Mouse (Mus musculus) C2C12 (cell line): ENCODE measurements around the gene Lce3d. TPM values are rescaled to one million over a fixed set of nuclear protein-coding genes. Genes with fewer than 3 reads are reported as not detected.

Source experiments
- H3K27me3 ChIP-seq: one replicate; pipeline ENCODE4 v1.6.1; 2011; ENCODE audit not compliant: control insufficient read depth, insufficient read depth, insufficient read length
- H3K36me3 ChIP-seq: one replicate; pipeline ENCODE4 v1.6.1; 2011; ENCODE audit not compliant: control insufficient read depth, insufficient read depth
- H3K4me3 ChIP-seq: one replicate; pipeline ENCODE4 v1.5.1; 2011; ENCODE audit warnings: mild to moderate bottlenecking, control low read depth; ENCODE audit not compliant: poor library complexity, insufficient read depth, severe bottlenecking
- H3K79me2 ChIP-seq: one replicate; pipeline ENCODE4 v1.6.1; 2011; ENCODE audit not compliant: control insufficient read depth, insufficient read depth
- H3K79me3 ChIP-seq: one replicate; pipeline ENCODE4 v1.6.1; 2011; ENCODE audit warnings: low read depth, control low read depth
- H3ac ChIP-seq: one replicate; pipeline ENCODE3; 2011; ENCODE audit warnings: low read depth; ENCODE audit not compliant: control insufficient read depth, insufficient read length
- CEBPB ChIP-seq: IDR thresholded peaks from one replicate; pipeline ENCODE4 v1.6.1; 2011; ENCODE audit warnings: low read depth, mild to moderate bottlenecking, control low read depth, moderate library complexity
- CTCF ChIP-seq: IDR thresholded peaks from one replicate; pipeline ENCODE4 v1.5.1; 2011; ENCODE audit not compliant: control insufficient read depth, insufficient read depth, insufficient read length
- FOSL1 ChIP-seq: IDR thresholded peaks from one replicate; pipeline ENCODE4 v1.8.0; 2011; ENCODE audit warnings: mild to moderate bottlenecking, low read length; ENCODE audit not compliant: poor library complexity, insufficient read depth, severe bottlenecking
- MAX ChIP-seq: IDR thresholded peaks from one replicate; pipeline ENCODE4 v1.6.1; 2011; ENCODE audit warnings: mild to moderate bottlenecking, control low read depth
- MYOD1 ChIP-seq: IDR thresholded peaks from one replicate; pipeline ENCODE4 v1.6.1; 2011; ENCODE audit warnings: low read depth; ENCODE audit not compliant: control insufficient read depth, insufficient read length
- MYOG ChIP-seq: IDR thresholded peaks from one replicate; pipeline ENCODE4 v1.6.1; 2011; ENCODE audit not compliant: control insufficient read depth, insufficient read length; ENCODE audit errors: extremely low read depth
- USF1 ChIP-seq: IDR thresholded peaks from one replicate; pipeline ENCODE4 v1.6.1; 2011; ENCODE audit warnings: low read depth, mild to moderate bottlenecking, control low read depth, moderate library complexity
- polyA plus RNA-seq: library from polyadenylated mRNA; unstranded; fragments of >200 nt; fragmentation: generic; extraction: Trizol; gene quantifications from one replicate; pipeline ENCODE4 v1.2.1, GENCODE M21; 2012; ENCODE audit warnings: missing spikeins

The Lce3d gene
- polyA plus RNA-seq, 1 experiment: not detected

DNA sequence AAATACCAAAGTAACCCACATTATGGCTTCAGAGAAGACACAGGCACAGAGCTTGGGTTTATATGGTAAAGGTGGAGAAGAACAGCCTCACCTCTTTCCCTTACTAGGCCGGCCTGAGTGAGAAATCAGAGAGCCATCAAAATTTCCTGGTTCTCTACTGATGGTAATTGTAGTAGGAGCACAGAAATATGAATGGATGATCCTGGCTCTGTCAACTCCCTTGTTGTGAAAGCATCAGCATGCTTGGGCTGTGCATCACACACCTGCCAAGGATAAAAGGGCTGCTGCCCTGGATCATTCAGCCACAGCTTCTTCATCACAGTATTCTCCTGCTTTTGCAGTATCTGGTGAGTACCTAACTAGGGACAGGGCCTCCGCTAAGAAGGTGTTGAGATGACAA lies 9.6 kb downstream of the Lce3d start, which contains the start of gene Lce3e:
Gene Lce3e (plus strand): TSS at position 301 of the 400 bp plus-strand sequence.
- Histone ChIP-seq H3K79me2 (no peaks in the 10 kb centered on the region), H3K36me3 (no peaks in the 10 kb centered on the region), H3ac (no peak within 1 kb of the TSS), H3K4me3 (no peak within 1 kb of the TSS), H3K27me3 (no peaks in the 10 kb centered on the region), H3K79me3 (no peaks in the 10 kb centered on the region)
- TF ChIP-seq MYOG (no peak), CTCF (no peak), MAX (no peak), USF1 (no peak), MYOD1 (no peak), FOSL1 (no peak), CEBPB (no peak)

DNA sequence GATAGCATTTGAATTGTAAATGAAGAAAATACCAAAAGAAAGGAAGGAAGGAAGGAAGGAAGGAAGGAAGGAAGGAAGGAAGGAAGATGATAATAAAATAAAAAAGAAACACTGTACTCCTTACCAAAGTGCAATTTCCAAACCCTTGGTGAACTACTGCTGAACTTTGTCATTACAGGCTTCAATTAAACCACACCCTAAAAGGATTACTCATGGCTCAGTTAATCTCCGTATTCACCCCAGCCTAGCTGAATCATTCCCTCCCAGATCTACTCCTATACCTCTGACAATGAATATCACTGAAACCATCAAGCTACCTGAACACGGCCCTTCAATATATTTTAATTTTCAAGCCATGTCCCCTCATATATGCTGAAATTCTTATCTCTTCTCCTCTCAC lies 21.3 kb downstream of the Lce3d start:
- H3K79me3 ChIP-seq: no peaks in the 10 kb centered on the region
- no peaks in the 10 kb centered on the region for H3K27me3 ChIP-seq
- no peak overlapping the region for H3K4me3 ChIP-seq
- no peak for TF ChIP-seq MYOG
- TF ChIP-seq CEBPB: no peak
- no peak for TF ChIP-seq USF1
- TF ChIP-seq MYOD1: no peak
- H3K79me2 ChIP-seq: no peaks in the 10 kb centered on the region
- H3K36me3 ChIP-seq: no peaks in the 10 kb centered on the region
- no peak overlapping the region for H3ac ChIP-seq

DNA sequence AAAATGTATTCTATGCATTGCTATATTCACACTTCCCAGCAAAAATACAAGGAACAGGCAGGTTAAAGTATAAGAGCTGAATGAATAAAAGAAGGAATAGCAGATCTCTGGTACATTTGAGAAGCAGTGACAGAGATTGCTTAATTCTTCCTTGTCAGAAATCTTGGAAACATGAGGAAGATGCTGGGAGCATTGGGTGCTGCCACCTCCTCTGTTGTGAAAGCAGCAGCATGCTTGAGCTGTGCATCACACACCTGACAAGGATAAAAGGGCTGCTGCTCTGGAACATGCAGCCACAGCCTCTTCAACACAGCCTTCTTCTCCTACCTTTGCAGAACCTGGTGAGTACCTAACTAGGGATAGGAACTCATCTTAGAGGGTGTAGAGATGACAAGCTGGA lies 34.7 kb downstream of the Lce3d start, which contains the start of gene Lce3f:
Gene Lce3f (plus strand): TSS at position 301 of the 400 bp plus-strand sequence.
- Histone ChIP-seq H3K79me2 (no peaks in the 10 kb centered on the region), H3K79me3 (no peaks in the 10 kb centered on the region), H3K4me3 (no peak within 1 kb of the TSS), H3ac (no peak within 1 kb of the TSS), H3K36me3 (no peaks in the 10 kb centered on the region), H3K27me3 (no peaks in the 10 kb centered on the region)
- no peak for TF ChIP-seq CTCF
- no peak for TF ChIP-seq USF1
- no peak for TF ChIP-seq MAX
- TF ChIP-seq CEBPB: no peak
- TF ChIP-seq MYOG: no peak
- TF ChIP-seq FOSL1: no peak
- no peak for TF ChIP-seq MYOD1

DNA sequence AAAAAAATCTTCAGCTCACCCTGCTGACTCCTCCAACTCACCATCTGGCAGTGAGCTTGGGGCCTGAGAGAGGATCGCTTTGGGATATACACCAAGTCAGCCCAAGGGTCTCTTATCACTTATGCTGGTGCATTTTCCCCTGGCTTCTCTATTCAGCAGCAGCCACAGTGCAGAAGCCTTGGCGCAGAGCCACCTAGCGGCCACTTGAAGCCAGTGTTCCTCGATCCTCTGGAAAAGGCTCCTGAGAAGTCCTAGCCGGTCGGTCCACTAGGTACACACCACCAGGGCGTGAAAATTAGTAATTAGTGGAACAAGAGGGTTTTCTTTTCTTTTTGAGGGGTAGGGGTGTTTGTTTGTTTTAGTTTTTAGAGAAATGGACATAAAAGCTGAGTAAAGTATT lies 41.5 kb downstream of the Lce3d start:
- no peaks in the 10 kb centered on the region for H3K79me2 ChIP-seq
- TF ChIP-seq MAX: no peak
- no peak for TF ChIP-seq FOSL1
- TF ChIP-seq MYOD1: no peak
- TF ChIP-seq MYOG: no peak
- no peak for TF ChIP-seq CEBPB
- TF ChIP-seq USF1: no peak
- peak; percentile 46 for TF ChIP-seq CTCF
- no peaks in the 10 kb centered on the region for H3K79me3 ChIP-seq
- H3K36me3 ChIP-seq: no peaks in the 10 kb centered on the region
- H3K4me3 ChIP-seq: no peak overlapping the region
- no peak overlapping the region for H3ac ChIP-seq
- no peaks in the 10 kb centered on the region for H3K27me3 ChIP-seq

DNA sequence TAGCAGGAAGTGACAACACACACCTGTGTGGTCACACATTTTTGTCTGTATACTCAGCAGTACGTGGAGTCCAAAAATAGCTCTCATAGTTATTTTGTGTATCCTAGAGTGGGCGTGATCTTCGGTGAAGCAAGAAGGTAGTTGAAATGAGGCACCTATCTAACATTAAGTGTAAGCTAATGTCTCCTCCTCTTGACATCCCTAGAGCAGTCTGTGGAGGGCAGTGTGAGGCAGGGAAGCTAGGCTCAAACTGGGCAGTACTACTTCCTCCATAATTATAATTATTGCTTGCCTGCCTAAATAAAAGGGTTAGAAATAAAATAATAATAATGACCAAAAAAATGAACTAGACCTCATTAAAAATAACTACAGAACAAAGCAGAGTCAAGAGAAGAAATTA lies 43.4 kb downstream of the Lce3d start:
- no peaks in the 10 kb centered on the region for H3K79me3 ChIP-seq
- H3K36me3 ChIP-seq: no peaks in the 10 kb centered on the region
- H3K4me3 ChIP-seq: no peak overlapping the region
- H3K79me2 ChIP-seq: no peaks in the 10 kb centered on the region
- no peaks in the 10 kb centered on the region for H3K27me3 ChIP-seq
- TF ChIP-seq FOSL1 (no peak), MYOG (no peak), MAX (no peak), CTCF (no peak), CEBPB (no peak)
- H3ac ChIP-seq: no peak overlapping the region

DNA sequence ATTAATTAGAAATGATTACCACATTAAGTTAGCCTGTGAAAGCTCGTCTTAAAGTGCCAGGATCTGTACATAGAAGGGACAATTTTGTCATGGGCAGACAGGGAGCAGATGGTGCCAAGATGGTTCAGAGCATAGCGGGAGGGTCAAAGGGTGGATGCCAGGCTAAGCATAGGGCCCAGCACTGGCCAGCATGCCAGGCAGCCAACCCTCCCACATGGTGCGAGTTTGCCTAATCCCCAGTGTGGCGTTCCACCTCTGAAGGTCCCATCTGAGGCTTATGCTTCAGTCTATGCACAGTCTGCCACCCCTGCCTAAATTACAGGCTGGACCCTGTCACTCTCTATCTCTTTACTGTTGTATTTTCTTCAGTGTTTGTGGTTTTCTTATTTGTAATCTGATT lies 45.7 kb downstream of the Lce3d start:
- Histone ChIP-seq H3K79me2 (no peaks in the 10 kb centered on the region), H3K4me3 (no peak overlapping the region), H3K79me3 (no peaks in the 10 kb centered on the region), H3K27me3 (no peaks in the 10 kb centered on the region), H3K36me3 (no peaks in the 10 kb centered on the region), H3ac (no peak overlapping the region)
- TF ChIP-seq FOSL1 (no peak), CEBPB (no peak), MYOG (no peak), USF1 (no peak), MYOD1 (no peak)

Other genes with a start within 250 kb of the Lce3d start
- not detected for gene Lce1e, start 248.3 kb upstream of the Lce3d start, polyA plus RNA-seq
- gene Lce1f, start 237.0 kb upstream of the Lce3d start, polyA plus RNA-seq: 0.83 TPM
- gene Gm38119, start 218.3 kb upstream of the Lce3d start, polyA plus RNA-seq: not detected
- gene Lce1g, start 205.1 kb upstream of the Lce3d start, polyA plus RNA-seq: 14.2 TPM
- gene Lce1h, start 192.3 kb upstream of the Lce3d start, polyA plus RNA-seq: 0.35 TPM
- gene Lce1i, start 178.5 kb upstream of the Lce3d start, polyA plus RNA-seq: not detected
- not detected for gene Lce1j, start 166.9 kb upstream of the Lce3d start, polyA plus RNA-seq
- gene Lce1k, start 149.5 kb upstream of the Lce3d start, polyA plus RNA-seq: not detected
- not detected for gene Kprp, start 130.1 kb upstream of the Lce3d start, polyA plus RNA-seq
- not detected for gene Lce1l, start 106.1 kb upstream of the Lce3d start, polyA plus RNA-seq
- not detected for gene 2310050C09Rik, start 87.2 kb upstream of the Lce3d start, polyA plus RNA-seq
- not detected for gene Lce3a, start 31.2 kb upstream of the Lce3d start, polyA plus RNA-seq
- gene Lce3b, start 24.4 kb upstream of the Lce3d start, polyA plus RNA-seq: not detected
- gene Lce3c, start 12.9 kb upstream of the Lce3d start, polyA plus RNA-seq: not detected
- gene Lce3e, start 9.7 kb downstream of the Lce3d start, polyA plus RNA-seq: not detected
- gene Lce3f, start 34.8 kb downstream of the Lce3d start, polyA plus RNA-seq: not detected
- gene Crct1, start 58.3 kb downstream of the Lce3d start, polyA plus RNA-seq: not detected
- gene Lce1m, start 61.7 kb downstream of the Lce3d start, polyA plus RNA-seq: not detected
- gene Gm4858, start 111.4 kb downstream of the Lce3d start, polyA plus RNA-seq: 0.09 TPM
- not detected for gene Crnn, start 187.4 kb downstream of the Lce3d start, polyA plus RNA-seq
- not detected for gene Flg2, start 239.9 kb downstream of the Lce3d start, polyA plus RNA-seq